Mouse (Mus musculus): ENCODE measurements around the gene Ccdc105.

Gene Ccdc105

GRCm38 (mm10) chr10:78752452-78753191 is at the start of gene Ccdc105:
Gene Ccdc105, minus strand, starts transcription at chr10:78753065.
- DNase-seq (ENCODE audit: low spot score in 2 of 2): no peak

GRCm38 (mm10) chr10:78801449-78801848 is 48.6 kb upstream of the Ccdc105 start:
- no peak for DNase-seq (ENCODE audit: low spot score in 2 of 2)

- DNase-seq (ENCODE audit: low spot score in 2 of 2): no peak
These were observed 37.7 kb upstream of the Ccdc105 start for GRCm38 (mm10) chr10:78790561-78790960.

DNA sequence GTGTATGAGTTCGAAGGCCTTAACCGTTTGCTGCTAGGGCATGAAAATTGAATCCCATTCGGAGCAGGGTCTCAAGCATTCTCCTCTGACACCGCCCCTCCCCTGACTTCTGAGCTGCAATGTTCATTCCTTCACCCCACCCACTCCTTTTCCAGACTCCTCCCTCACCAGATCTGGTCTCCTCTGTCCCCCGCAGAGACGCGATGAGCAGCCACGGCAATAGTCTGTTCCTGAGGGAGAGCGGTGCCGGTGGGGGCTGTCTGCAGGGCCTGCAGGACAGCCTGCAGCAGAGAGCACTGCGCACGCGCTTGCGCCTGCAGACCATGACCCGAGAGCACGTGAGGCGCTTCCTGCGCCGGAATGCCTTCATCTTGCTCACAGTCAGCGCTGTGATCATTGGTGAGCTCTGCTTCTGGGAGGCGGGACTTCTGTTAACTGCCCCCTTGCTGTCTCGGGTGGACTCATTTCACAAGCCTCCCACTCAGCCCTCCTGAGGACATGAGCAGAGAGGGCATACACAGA is 34.8 kb upstream of the Ccdc105 start:
- peak in 1 of 2 experiments; percentile 1 for DNase-seq (ENCODE audit: low spot score in 2 of 2)

DNA sequence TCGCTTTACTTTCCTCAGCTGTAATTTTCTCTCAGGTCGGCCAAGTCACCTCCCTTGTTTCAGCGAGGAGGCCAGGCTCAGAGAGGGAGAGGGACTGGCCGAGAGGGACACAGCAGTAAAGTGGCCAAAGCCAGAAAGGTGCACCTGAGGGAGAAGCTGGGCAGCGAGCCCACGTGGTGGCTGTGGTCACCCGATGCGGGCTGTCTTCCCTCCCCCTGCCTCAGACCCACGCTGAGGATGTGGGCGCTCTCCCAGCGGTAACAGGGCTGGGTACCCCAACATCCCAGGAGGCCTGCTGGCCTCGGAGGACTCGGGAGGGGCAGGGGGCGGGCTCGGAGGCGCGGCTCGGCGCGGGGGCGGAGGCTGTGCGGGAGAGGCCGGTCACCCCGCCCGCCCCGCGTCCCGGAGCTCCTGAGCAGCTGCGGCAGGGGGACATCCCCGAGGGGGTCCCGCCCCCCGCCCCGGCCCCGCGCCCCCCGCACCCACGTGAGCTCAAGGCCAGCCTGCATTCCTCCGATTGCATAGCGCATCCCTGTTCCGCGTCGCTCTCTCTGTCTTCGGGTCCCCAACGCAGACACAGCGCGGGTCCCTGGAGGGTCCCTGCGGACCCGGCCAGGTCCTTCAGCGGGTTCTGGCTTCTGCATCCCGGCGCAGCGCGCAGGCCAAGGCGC is 27.3 kb upstream of the Ccdc105 start, which contains the start of gene Slc1a6:
Gene Slc1a6, plus strand, starts transcription at position 516 of the 671 bp plus-strand sequence.
- no peak for DNase-seq (ENCODE audit: low spot score in 2 of 2)

- no peak for DNase-seq (ENCODE audit: low spot score in 2 of 2)
These were observed 26.7 kb upstream of the Ccdc105 start for GRCm38 (mm10) chr10:78779527-78779926.

DNA sequence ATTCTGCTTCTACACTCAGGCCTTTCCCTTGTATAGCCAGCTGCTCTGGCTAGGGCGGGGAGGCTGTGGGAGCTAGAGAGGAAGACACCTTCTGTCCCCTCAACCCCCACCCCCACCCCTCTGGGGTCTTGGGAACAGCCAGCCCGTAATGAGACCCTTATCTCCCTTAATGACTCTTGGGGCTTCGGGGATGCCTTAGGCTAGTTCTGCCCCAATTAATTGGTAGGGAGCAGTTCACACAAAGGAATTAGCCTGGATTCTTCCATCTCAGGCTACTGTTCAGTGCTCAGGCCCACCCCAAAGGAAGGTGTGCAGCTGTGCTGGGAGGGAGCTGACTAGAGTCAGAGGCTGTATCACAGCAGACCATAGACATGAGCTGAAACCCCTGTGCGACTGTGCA is 23.0 kb upstream of the Ccdc105 start:
- no peak for DNase-seq (ENCODE audit: low spot score in 2 of 2)

DNA sequence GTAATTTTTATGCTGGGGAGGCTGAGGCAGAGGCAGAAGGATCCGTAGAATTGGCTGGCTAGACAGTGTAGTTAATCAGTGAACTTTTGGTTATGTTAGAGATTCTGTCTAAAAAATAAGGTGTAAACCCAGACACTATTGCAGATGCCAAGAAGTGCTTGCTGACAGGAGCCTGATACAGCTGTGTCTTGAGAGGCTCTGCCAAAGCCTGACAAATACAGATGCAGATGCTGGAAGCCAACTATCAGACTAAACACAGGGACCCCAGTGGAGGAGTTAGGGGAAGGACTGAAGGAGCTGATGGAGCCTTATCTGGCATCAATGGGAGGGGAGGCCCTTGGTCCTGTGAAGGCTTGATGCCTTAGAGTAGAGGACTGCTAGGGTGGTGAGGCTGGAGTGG is 12.7 kb upstream of the Ccdc105 start:
- no peak for DNase-seq (ENCODE audit: low spot score in 2 of 2)

GRCm38 (mm10) chr10:78756021-78756420 is 3.2 kb upstream of the Ccdc105 start:
- no peak for DNase-seq (ENCODE audit: low spot score in 2 of 2)

- DNase-seq (ENCODE audit: low spot score in 2 of 2): no peak
These were observed 3.9 kb downstream of the Ccdc105 start for GRCm38 (mm10) chr10:78748946-78749345.

- no peak for DNase-seq (ENCODE audit: low spot score in 2 of 2)
These were observed 4.7 kb downstream of the Ccdc105 start for GRCm38 (mm10) chr10:78748161-78748560.

GRCm38 (mm10) chr10:78747035-78747721 is 5.7 kb downstream of the Ccdc105 start:
- DNase-seq (ENCODE audit: low spot score in 2 of 2): no peak

DNA sequence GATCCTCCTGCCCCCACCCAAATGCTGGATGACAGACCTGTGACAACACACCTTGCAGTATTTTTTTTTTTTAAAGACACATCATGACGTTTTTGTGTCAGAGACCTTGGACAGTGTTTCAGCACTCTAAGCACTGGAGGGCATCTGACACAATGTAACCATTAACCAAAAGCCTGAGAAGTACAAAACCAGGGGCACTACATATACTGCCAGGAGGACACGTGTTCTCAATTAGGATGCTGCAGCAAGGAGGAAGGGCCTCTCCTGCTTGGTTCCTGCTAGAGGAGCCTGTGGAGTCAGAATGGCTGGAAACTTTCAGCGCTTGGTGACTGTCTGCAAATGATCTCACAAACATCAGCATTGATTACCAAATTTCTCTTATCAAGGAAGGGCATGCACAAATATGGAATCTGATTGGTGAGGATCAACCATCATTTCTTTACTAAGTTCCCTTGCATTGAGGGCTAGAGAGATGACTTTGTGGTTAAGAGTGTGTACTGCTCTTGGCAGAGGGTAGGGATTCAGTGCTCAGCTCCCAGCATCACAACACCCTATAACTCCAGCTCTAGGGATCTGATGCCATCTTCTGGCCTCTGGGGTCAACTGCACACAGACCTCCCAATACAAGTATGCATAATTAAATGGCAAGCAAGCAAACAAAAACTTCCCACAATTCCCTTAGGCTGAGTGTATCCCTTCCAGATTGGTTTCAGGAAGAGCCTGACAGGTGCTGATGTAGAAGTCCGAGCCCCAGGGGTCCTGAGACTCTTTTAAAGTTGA is 7.2 kb downstream of the Ccdc105 start:
- DNase-seq (ENCODE audit: low spot score in 2 of 2): no peak

- no peak for DNase-seq (ENCODE audit: low spot score in 2 of 2)
These were observed 9.1 kb downstream of the Ccdc105 start for GRCm38 (mm10) chr10:78743721-78744120.

- DNase-seq (ENCODE audit: low spot score in 2 of 2): no peak
These were observed 13.0 kb downstream of the Ccdc105 start for GRCm38 (mm10) chr10:78739821-78740220.

DNA sequence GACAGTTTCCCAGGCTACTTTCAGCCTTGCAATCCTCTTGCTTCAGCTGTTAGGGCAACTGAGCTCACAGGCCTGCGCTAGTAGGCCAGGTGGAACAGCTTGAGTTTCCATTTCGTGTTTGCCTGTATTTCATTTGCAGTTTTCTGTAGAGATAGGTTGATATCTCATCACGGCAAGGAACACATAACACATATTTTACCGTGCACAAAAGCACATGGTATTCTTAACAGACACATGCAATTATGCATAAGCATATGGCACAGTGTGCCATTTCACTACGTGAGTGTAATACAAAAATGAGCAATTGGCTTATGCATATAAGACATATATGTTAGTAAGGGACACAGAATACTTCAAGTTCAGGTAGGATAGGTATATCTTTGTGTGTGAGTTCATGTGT is 25.0 kb downstream of the Ccdc105 start:
- DNase-seq (ENCODE audit: low spot score in 2 of 2): no peak

- DNase-seq (ENCODE audit: low spot score in 2 of 2): no peak
These were observed 25.8 kb downstream of the Ccdc105 start for GRCm38 (mm10) chr10:78727035-78727434.

DNA sequence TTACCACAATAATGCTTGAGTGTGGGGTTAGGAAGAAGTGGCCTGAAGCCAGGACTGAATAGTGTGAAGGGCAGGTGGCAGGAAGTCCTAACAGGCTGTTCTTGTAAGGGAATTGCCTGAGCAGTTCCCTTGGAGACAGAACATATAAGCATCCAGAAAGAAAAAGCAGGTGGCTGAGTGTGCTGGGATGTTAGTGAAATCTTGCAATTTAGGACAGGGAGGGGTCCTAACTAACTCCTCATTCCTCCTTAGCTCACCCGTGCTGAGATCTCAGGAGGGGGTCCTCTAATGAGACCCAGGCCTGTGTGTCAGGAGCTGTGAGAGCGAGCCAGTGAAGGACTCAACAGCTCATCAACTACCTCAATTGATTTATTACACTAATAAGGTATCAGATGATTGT is 29.4 kb downstream of the Ccdc105 start:
- DNase-seq (ENCODE audit: low spot score in 2 of 2): no peak

DNA sequence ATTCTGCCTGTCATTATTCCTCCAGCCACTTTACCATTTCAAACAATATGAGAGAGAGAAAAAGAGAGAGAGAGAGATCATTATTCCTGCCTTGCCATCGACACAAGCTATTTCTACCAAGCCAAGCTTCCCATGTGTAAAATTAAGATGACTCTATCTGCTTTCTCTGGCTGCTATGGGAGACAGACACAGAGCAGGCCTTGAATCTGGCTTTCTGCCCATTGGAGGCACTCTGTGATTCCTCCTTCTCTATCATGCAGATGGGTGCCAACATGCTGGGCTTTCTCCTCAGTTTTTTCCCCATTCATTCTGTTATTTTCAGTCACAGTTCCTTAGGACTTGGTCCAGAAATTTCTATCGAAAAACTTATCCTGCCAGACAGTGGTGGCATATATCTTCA is 30.2 kb downstream of the Ccdc105 start:
- no peak for DNase-seq (ENCODE audit: low spot score in 2 of 2)

GRCm38 (mm10) chr10:78722036-78722435 is 30.8 kb downstream of the Ccdc105 start:
- no peak for DNase-seq (ENCODE audit: low spot score in 2 of 2)

DNA sequence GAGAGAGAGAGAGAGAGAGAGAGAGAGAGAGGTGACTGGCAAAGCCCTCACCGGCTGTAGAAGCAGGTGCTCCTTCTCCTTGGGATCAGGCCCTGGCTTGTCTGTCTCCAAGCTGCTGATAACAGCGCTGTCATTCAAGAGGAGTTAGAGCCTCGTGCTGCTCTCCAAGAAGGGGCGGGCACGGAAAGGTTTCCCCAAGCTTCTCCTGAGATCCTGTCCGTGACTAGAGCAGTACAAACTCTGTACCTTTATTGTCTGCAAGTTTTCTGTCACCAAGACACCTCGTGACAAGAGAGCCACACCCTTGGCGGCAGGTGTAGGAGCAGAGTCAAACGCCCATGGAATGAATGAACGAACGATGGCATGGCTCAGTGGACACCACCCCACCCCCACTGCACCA is 34.8 kb downstream of the Ccdc105 start, which contains the start of gene Casp14:
Gene Casp14, minus strand, starts transcription at position 239 of the 400 bp plus-strand sequence.
- DNase-seq (ENCODE audit: low spot score in 2 of 2): no peak

DNA sequence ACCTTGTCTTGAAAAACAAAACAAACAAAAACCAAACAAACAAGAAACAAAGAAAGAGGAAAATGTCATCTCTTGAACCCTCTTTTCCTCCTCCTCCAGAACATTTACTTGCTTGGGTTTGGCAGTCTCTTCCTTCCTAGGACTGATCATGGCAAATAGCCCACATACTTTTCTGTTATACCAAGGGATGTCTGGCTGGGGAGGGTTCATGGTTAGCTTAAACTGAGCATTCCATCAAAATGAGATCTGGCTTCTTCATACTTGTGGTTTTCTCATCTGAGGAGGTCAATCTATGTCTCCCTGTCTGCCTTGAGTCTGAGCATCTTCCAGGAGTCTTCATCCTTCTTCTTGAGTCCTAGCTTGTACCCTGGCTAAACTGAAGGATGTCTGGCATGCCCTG is 36.6 kb downstream of the Ccdc105 start:
- DNase-seq (ENCODE audit: low spot score in 2 of 2): no peak
